In the genomic region with DNA sequence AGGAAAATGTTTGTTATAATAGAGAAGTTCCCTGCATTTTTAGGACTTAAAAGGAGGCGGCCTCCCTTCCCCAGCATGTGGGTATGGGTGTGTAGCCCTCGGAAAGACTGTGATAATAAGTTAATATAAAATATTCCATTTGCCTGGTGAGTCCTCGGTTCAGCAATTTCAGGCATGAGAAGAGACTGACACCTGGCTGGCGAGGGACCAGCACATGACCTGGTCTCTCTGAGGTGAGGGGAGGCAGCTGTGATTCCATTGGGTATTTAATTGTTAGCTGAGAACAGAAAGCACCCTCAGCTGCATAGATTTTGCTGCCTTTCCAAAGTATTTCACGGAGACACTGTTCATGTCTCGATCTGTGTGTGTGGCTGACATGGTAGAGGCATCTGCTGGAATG, we compare ENCODE assay signal across 9 mouse cellular contexts.
A peak's percentile ranks its signal among the peaks of the same experiment; 100 is the strongest.
DNase-seq lines count a peak whose midpoint lies in the region; ATAC-seq lines count a peak whose summit lies in the region.
"Had no signal": no experiment of that assay in that cellular context is flagged by ENCODE, and none has a peak within 500 bp of the region (broad histone marks: within the 10 kb centered on the region; RNA-seq: fewer than 3 reads in every experiment).

No protein-coding gene starts in this region.

- no peak for DNase-seq in midbrain, embryonic 14.5 days
- DNase-seq in hindbrain, embryonic 14.5 days (ENCODE audit: low spot score): no peak
- peak; percentile 56 for DNase-seq in kidney, postnatal 14 days
- no peak for DNase-seq in ovary, adult 18-20 months (ENCODE audit: low spot score)
- no peak for DNase-seq in frontal cortex, postnatal 25 days (ENCODE audit: low spot score in 2 of 2)
- DNase-seq: heart, postnatal 10 days had no signal

- H3K4me1 ChIP-seq in midbrain, embryonic 14.5 days (ENCODE audit: control insufficient read depth, insufficient read depth, low read length): peaks cover 32% of the 10 kb centered on the region
- H3K4me1 ChIP-seq in midbrain, embryonic 16.5 days (ENCODE audit: control insufficient read depth, insufficient read depth, low read length): peaks cover 39% of the 10 kb centered on the region
- peaks cover 21% of the 10 kb centered on the region for H3K4me1 ChIP-seq in hindbrain, embryonic 14.5 days (replicated peaks; ENCODE audit: control insufficient read depth, insufficient read depth, low read length)

- H3K27ac ChIP-seq in midbrain, embryonic 14.5 days (replicated peaks; ENCODE audit: low read depth, low read length): peak overlapping the region; percentile 61
- no peak overlapping the region; the same call in 1 of the 2 replicates for H3K27ac ChIP-seq in midbrain, embryonic 16.5 days (ENCODE audit: low read length)
- peak overlapping the region; percentile 49; the same call in 1 of the 2 replicates for H3K27ac ChIP-seq in hindbrain, embryonic 14.5 days
- H3K27ac ChIP-seq: liver, embryonic 15.5 days had no signal

- WGBS in midbrain, embryonic 14.5 days: 48% methylated on average over 6 of the region's 6 CpGs
- 48% methylated on average over 6 of the region's 6 CpGs for WGBS in midbrain, embryonic 16.5 days
- 56% methylated on average over 6 of the region's 6 CpGs for WGBS in hindbrain, embryonic 14.5 days

- no peaks in the 10 kb centered on the region for H3K27me3 ChIP-seq in midbrain, embryonic 14.5 days (ENCODE audit: control insufficient read depth, insufficient read depth, low read length)
- no peaks in the 10 kb centered on the region for H3K27me3 ChIP-seq in midbrain, embryonic 16.5 days (ENCODE audit: control insufficient read depth, insufficient read depth, low read depth, low read length)
- H3K27me3 ChIP-seq in hindbrain, embryonic 14.5 days (ENCODE audit: control insufficient read depth, insufficient read depth, low read length): no peaks in the 10 kb centered on the region
- H3K27me3 ChIP-seq: liver, embryonic 15.5 days had no signal

- no peak overlapping the region for H3K4me3 ChIP-seq in midbrain, embryonic 14.5 days (replicated peaks; ENCODE audit: low read depth, low read length)
- no peak overlapping the region for H3K4me3 ChIP-seq in midbrain, embryonic 16.5 days (ENCODE audit: low read depth, low read length)
- no peak overlapping the region for H3K4me3 ChIP-seq in hindbrain, embryonic 14.5 days (replicated peaks; ENCODE audit: low read length)
- H3K4me3 ChIP-seq: liver, embryonic 15.5 days had no signal

- H3K4me2 ChIP-seq in midbrain, embryonic 14.5 days (ENCODE audit: low read length): no peak overlapping the region
- no peak overlapping the region for H3K4me2 ChIP-seq in midbrain, embryonic 16.5 days (ENCODE audit: low read length)
- no peak overlapping the region for H3K4me2 ChIP-seq in hindbrain, embryonic 14.5 days (replicated peaks)
- H3K4me2 ChIP-seq: liver, embryonic 15.5 days had no signal

- H3K9me3 ChIP-seq in midbrain, embryonic 14.5 days (ENCODE audit: control insufficient read depth, low read length): no peaks in the 10 kb centered on the region
- H3K9me3 ChIP-seq in midbrain, embryonic 16.5 days (replicated peaks; ENCODE audit: control insufficient read depth, low read length, poor library complexity, severe bottlenecking): no peaks in the 10 kb centered on the region
- H3K9me3 ChIP-seq in hindbrain, embryonic 14.5 days (ENCODE audit: control insufficient read depth, low read length): no peaks in the 10 kb centered on the region
- H3K9me3 ChIP-seq: liver, embryonic 15.5 days had no signal

- no peaks in the 10 kb centered on the region for H3K36me3 ChIP-seq in midbrain, embryonic 14.5 days (ENCODE audit: control insufficient read depth, insufficient read depth, low read length)
- H3K36me3 ChIP-seq in midbrain, embryonic 16.5 days (ENCODE audit: control insufficient read depth, insufficient read depth, low read length): no peaks in the 10 kb centered on the region
- H3K36me3 ChIP-seq in hindbrain, embryonic 14.5 days (replicated peaks; ENCODE audit: control insufficient read depth, insufficient read depth): no peaks in the 10 kb centered on the region
- H3K36me3 ChIP-seq: liver, embryonic 15.5 days had no signal

- no peak for ATAC-seq in midbrain, embryonic 14.5 days (ENCODE audit: low FRiP score, low TSS enrichment)
- ATAC-seq in midbrain, embryonic 16.5 days: no peak
- ATAC-seq in hindbrain, embryonic 14.5 days (ENCODE audit: low FRiP score): peak; percentile 13; the same call in 1 of the 2 replicates
- no peak for ATAC-seq in erythroblast, adult 5-6 weeks (replicated peaks; ENCODE audit: low FRiP score, poor library complexity, severe bottlenecking)

- H3K9ac ChIP-seq in midbrain, embryonic 14.5 days (replicated peaks; ENCODE audit: low read length): no peak overlapping the region
- no peak overlapping the region for H3K9ac ChIP-seq in midbrain, embryonic 16.5 days (ENCODE audit: low read depth, low read length)
- H3K9ac ChIP-seq in hindbrain, embryonic 14.5 days: no peak overlapping the region
- H3K9ac ChIP-seq: liver, embryonic 15.5 days had no signal
